Mouse (Mus musculus) frontal cortex, adult (tissue): ENCODE data around the gene Tnfrsf18.

ENCODE experiments used
- ATAC-seq: cut with Nextera tagmentation; 2 replicates; pipeline ENCODE4 v1.9.2; 2017; ENCODE audit warnings: mild to moderate bottlenecking, moderate library complexity, mixed read lengths; ENCODE audit not compliant: low TSS enrichment

The Tnfrsf18 gene

DNA sequence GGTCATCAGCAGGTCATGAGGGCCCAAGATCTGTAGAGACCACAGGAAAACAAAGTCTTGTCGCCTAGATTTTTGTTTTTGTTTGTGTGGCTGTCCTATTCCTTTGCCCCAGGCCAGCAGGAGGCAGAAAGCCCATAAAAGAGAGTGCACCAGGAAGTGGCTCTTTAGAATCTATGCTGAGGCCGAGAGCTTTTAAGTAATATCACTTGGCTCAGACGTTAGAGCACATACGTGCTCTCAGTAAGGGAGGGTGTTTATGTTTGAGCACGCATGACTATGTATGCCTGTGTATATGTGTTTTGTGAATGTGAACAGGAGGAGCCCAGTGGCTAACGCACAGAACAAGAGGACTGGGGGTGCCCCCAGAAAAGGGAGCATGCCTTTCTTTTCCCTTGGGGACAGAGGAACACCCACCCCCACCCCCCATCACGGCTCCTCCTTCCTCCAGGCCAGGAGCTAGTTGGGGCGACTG is 51.0 kb downstream of the Tnfrsf18 start:
- ATAC-seq = no peak

DNA sequence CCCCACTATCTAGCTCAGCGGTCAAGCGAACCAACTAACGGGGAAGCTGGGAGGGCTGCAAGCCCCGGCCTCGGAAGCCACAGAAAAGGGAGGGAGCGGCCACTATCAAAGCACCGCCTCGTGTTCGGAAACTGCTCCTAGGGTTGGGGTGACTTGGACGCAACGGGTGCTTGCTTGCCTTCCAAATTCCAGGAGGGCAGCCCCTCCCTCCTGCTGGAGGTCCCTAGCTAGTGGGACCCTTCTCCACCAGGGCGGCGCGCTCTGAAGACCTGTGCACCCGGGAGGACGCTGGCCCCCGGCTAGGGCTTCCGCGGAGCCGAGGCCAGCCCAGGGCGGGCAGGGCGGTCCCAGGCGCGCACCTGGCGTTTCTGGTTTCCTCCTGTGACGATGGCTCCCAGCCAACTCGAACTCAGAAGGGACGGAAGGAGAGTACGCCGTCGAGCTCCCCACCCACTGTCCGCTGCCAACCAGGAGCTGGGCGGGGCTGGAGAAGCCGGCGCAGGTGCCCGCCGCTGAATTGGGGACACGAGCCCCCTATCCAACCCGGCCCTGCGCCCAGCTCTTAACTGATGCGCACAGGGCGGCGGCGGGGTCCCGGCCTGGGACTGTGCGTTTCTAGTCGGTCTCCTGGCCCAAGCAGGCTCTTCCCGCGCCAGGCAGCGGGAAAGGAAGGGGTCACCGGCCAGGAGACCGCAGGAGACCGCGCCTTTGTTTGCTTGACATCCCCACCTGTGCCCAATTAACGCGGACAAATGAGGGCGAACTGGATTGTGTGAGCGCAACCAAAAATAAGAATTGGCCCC is 51.7 kb downstream of the Tnfrsf18 start:
- no peak for ATAC-seq
